Mouse (Mus musculus) E14TG2a.4 (cell line): ENCODE data around the gene Trio.

Experiments
- CTCF ChIP-seq: conservative IDR thresholded peaks from 2 replicates; pipeline ENCODE4 v1.5.1; 2014; ENCODE audit warnings: low read length
- NANOG ChIP-seq: IDR thresholded peaks from 2 replicates; pipeline ENCODE4 v1.6.1; 2014; ENCODE audit warnings: borderline replicate concordance, low read length, mixed read lengths

DNA sequence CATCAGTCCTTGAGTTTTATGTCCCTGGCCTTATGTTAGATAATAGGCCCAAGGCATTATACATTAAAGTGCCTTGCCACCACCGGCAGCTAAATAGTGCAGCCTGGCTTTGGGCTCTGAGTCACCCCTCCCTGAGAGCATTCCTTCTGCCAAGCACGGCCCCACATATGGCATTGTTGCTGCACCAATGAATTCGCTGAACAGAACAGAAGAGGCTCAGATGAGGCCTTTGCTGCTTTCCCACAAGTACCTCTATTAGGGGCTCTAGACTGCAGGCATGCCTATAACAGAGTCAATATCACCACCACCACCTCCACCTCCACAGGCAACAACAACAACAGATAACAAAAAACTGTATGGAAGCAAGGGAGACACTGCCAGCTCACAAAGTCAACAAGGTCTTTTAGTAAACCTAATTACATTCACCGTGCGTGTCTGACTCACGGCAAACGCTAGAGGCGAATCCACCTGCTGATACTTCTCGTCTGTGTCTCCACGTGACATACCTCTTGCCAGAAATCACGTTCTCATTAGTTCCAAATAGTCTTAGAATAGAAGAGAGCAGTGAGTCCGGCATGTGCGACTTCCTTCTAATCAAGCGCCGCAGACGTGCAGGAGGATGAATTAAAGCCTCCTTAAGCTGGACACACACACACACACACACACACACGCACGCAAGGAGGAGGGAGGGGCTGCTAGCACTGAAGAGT is 82.0 kb downstream of the Trio start:
- no peak for TF ChIP-seq CTCF
- no peak for TF ChIP-seq NANOG
